Mouse (Mus musculus) heart, postnatal 0 days (tissue): ENCODE results near the gene Glt8d1. TPM values are rescaled to one million over a fixed set of nuclear protein-coding genes. Genes with fewer than 3 reads are reported as not detected.

Experiments used
- ATAC-seq: fragments of 200-750 bp; cut with Nextera tagmentation; 2 replicates; pipeline ENCODE4 v1.8.0; 2017; ENCODE audit warnings: low read depth, moderate number of reproducible peaks, moderate library complexity; ENCODE audit not compliant: insufficient read depth
- DNase-seq: peaks from one replicate; pipeline ENCODE4 v3.0.0-alpha.2; 2016; ENCODE audit warnings: low spot score
- H3K27ac ChIP-seq: fragments of 300-500 bp; sonication (generic); 2 replicates; pipeline ENCODE4 v1.5.1; 2014; ENCODE audit warnings: low read depth, mild to moderate bottlenecking
- H3K27me3 ChIP-seq: fragments of 300-500 bp; sonication (generic); 2 replicates; pipeline ENCODE4 v1.6.1; 2014; ENCODE audit warnings: low read length, mixed read lengths; ENCODE audit not compliant: control insufficient read depth, insufficient read depth
- H3K36me3 ChIP-seq: fragments of 300-500 bp; sonication (generic); replicated peaks from 2 replicates; pipeline ENCODE4 v1.6.1; 2014; ENCODE audit warnings: low read length, mixed read lengths; ENCODE audit not compliant: control insufficient read depth, insufficient read depth
- H3K4me1 ChIP-seq: fragments of 300-500 bp; sonication (generic); 2 replicates; pipeline ENCODE4 v1.6.1; 2014; ENCODE audit warnings: antibody characterized with exemption; ENCODE audit not compliant: control insufficient read depth, insufficient read depth
- H3K4me2 ChIP-seq: fragments of 300-500 bp; sonication (generic); 2 replicates; pipeline ENCODE4 v1.6.1; 2014; ENCODE audit warnings: low read depth, mild to moderate bottlenecking, low read length, moderate library complexity
- H3K4me3 ChIP-seq: fragments of 300-500 bp; sonication (generic); 2 replicates; pipeline ENCODE4 v1.5.1; 2014; ENCODE audit warnings: low read depth, low read length
- H3K9ac ChIP-seq: fragments of 300-500 bp; sonication (generic); replicated peaks from 2 replicates; pipeline ENCODE4 v1.6.1; 2014; ENCODE audit warnings: low read depth, low read length, mixed read lengths
- H3K9me3 ChIP-seq: fragments of 300-500 bp; sonication (generic); replicated peaks from 2 replicates; pipeline ENCODE4 v1.6.1; 2016; ENCODE audit warnings: low read length; ENCODE audit not compliant: control insufficient read depth
- CTCF ChIP-seq: IDR thresholded peaks from 2 replicates; pipeline ENCODE4 v1.5.1; 2016; ENCODE audit warnings: antibody characterized with exemption, control low read depth, low read depth
- EP300 ChIP-seq: IDR thresholded peaks from 2 replicates; pipeline ENCODE4 v1.6.1; 2016; ENCODE audit warnings: antibody characterized with exemption, low read depth
- WGBS: fragments of 180-500 bp; shearing (Covaris S2); extraction: QIAGEN DNeasy Blood & Tissue Kit; methylation state at CpG from one replicate; pipeline ENCODE4 v1.1.7; 2014; 5-methylcytosine and 5-hydroxymethylcytosine counted together
- polyA plus RNA-seq: library from polyadenylated mRNA; unstranded; fragments of >200 nt; fragmentation: Nextera tagmentation; extraction: Ambion mirVana; gene quantifications from 2 replicates; pipeline ENCODE4 v1.2.1, GENCODE M21; 2015
- total RNA-seq: library from RNA; depleted of rRNA; stranded (reverse); fragments of >200 nt; gene quantifications from 2 replicates; pipeline ENCODE4 v1.2.3, GENCODE M21; 2014; ENCODE audit warnings: low replicate concordance; rRNA removed

The Glt8d1 gene
- total RNA-seq (28.7 and 39.0 TPM in 2 replicates), polyA plus RNA-seq (30.6 and 30.9 TPM in 2 replicates)

DNA sequence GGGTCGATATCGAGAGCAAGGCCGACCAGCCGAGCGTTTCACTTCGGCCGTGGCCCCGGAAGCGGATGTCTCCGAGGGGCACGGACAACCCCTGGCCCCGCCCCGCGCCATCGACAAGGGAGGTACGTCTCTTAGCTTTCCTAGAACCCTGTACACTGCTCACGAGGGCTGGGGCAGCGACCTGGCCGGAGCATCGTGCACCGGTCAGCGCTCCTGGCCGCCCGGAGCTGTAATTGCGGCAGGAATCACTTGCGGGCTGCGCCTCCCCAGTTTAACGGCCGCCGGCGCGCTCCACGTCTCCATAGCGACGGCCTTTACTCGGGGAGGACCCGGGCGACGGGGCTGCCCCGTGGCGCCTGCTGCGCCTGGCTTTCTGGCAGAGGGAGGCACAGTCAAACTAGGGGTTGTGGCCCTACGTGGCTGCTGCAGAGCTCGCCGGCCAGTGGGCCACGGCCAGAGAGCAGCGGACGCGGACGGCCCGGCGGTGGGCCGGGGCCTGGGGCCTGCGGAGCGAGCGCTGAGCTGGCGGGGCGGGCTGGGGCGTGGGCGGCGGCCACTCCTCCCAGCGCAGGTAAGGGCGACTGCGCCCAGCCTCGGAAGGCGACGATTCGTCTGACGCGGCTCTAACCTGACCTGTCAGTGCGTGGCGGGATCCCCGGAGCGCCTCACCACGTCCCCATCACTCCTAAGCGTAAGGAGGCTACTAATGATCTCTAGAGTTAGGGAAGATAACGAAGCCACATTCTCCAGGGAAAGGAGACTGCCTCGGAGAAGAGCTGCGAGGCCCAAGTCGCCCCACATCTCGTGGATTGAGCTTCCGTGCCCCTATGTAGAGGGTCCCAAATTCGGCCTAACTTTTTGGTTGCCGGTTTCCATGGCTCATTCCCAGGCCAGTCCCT, at the start of gene Glt8d1, which contains the start of gene Spcs1:
Gene Glt8d1, plus strand, starts transcription at position 94 of the 899 bp plus-strand sequence.
Gene Spcs1, minus strand, starts transcription at position 366 of the 899 bp plus-strand sequence.
- under 1% methylated on average over 78 of the region's 84 CpGs for WGBS
- peak within 1 kb of the TSS; percentile 97 for H3K4me3 ChIP-seq
- peaks cover 14% of the 10 kb centered on the region for H3K36me3 ChIP-seq
- peak; percentile 93 for ATAC-seq
- peak within 1 kb of the TSS; percentile 74 for H3K9ac ChIP-seq
- no peaks in the 10 kb centered on the region for H3K9me3 ChIP-seq
- H3K27ac ChIP-seq, result peak within 1 kb of the TSS; percentile 86
- DNase-seq, result peak; percentile 79
- H3K27me3 ChIP-seq, result no peaks in the 10 kb centered on the region
- H3K4me2 ChIP-seq, result peak within 1 kb of the TSS; percentile 74
- TF ChIP-seq EP300 (0 out of 2 replicates have a peak, but pooled peaks have one; percentile 40), CTCF (no peak)
- H3K4me1 ChIP-seq, result peaks cover 10% of the 10 kb centered on the region

GRCm38 (mm10) chr14:30958517-30958916, 42.7 kb upstream of the Glt8d1 start:
- Histone ChIP-seq H3K27ac (no peak overlapping the region), H3K4me2 (no peak overlapping the region), H3K4me3 (no peak overlapping the region), H3K27me3 (no peaks in the 10 kb centered on the region), H3K36me3 (0 out of 2 replicates have a peak, but pooled peaks cover 3% of the 10 kb centered on the region), H3K9ac (no peak overlapping the region), H3K4me1 (no peaks in the 10 kb centered on the region), H3K9me3 (no peaks in the 10 kb centered on the region)
- ATAC-seq, result no peak
- no peak for DNase-seq
- 50% methylated on average over 2 of the region's 2 CpGs for WGBS
- TF ChIP-seq EP300 (no peak), CTCF (no peak)

GRCm38 (mm10) chr14:30959031-30959430, 42.2 kb upstream of the Glt8d1 start:
- TF ChIP-seq EP300 (no peak), CTCF (no peak)
- 86% methylated on average over 4 of the region's 4 CpGs for WGBS
- no peaks in the 10 kb centered on the region for H3K9me3 ChIP-seq
- no peak overlapping the region for H3K27ac ChIP-seq
- DNase-seq (no peak), ATAC-seq (no peak)
- no peaks in the 10 kb centered on the region for H3K4me1 ChIP-seq
- H3K27me3 ChIP-seq, result no peaks in the 10 kb centered on the region
- H3K4me2 ChIP-seq, result no peak overlapping the region
- no peak overlapping the region for H3K9ac ChIP-seq
- H3K36me3 ChIP-seq, result 0 out of 2 replicates have a peak, but pooled peaks cover 3% of the 10 kb centered on the region
- H3K4me3 ChIP-seq, result no peak overlapping the region

GRCm38 (mm10) chr14:30960366-30960765, 40.8 kb upstream of the Glt8d1 start:
- Histone ChIP-seq H3K9ac (no peak overlapping the region), H3K27me3 (no peaks in the 10 kb centered on the region), H3K36me3 (0 out of 2 replicates have a peak, but pooled peaks cover 3% of the 10 kb centered on the region), H3K4me1 (no peaks in the 10 kb centered on the region), H3K9me3 (no peaks in the 10 kb centered on the region), H3K4me3 (no peak overlapping the region), H3K27ac (no peak overlapping the region), H3K4me2 (no peak overlapping the region)
- 74% methylated on average over 1 of the region's 1 CpGs for WGBS
- ATAC-seq (no peak), DNase-seq (no peak)
- TF ChIP-seq EP300 (no peak), CTCF (no peak)

- TF ChIP-seq EP300 (no peak), CTCF (no peak)
- Histone ChIP-seq H3K27ac (no peak overlapping the region), H3K36me3 (0 out of 2 replicates have a peak, but pooled peaks cover 5% of the 10 kb centered on the region), H3K9me3 (no peaks in the 10 kb centered on the region), H3K27me3 (no peaks in the 10 kb centered on the region), H3K4me3 (no peak overlapping the region), H3K9ac (no peak overlapping the region), H3K4me1 (no peaks in the 10 kb centered on the region), H3K4me2 (no peak overlapping the region)
- WGBS, result 59% methylated on average over 6 of the region's 6 CpGs
- DNase-seq (peak; percentile 71), ATAC-seq (no peak)
Observed at GRCm38 (mm10) chr14:30974204-30974603, 27.0 kb upstream of the Glt8d1 start.
